Mouse (Mus musculus) midbrain, embryonic 14.5 days (tissue): ENCODE measurements around the gene E2f6. TPM values are rescaled to one million over a fixed set of nuclear protein-coding genes. Genes with fewer than 3 reads are reported as not detected.

Experiments used
- ATAC-seq: fragments of 200-750 bp; cut with Nextera tagmentation; 2 replicates; pipeline ENCODE4 v1.8.0; 2017; ENCODE audit warnings: moderate number of reproducible peaks, moderate library complexity; ENCODE audit not compliant: low FRiP score, low TSS enrichment
- DNase-seq: peaks from one replicate; pipeline ENCODE4 v3.0.0-alpha.2; 2015
- H3K27ac ChIP-seq: fragments of 300-500 bp; sonication (generic); replicated peaks from 2 replicates; pipeline ENCODE4 v1.5.1; 2014; ENCODE audit warnings: mild to moderate bottlenecking, low read depth, low read length, moderate library complexity
- H3K27me3 ChIP-seq: fragments of 300-500 bp; sonication (generic); 2 replicates; pipeline ENCODE4 v1.6.1; 2014; ENCODE audit warnings: low read length, control low read depth, mixed read lengths; ENCODE audit not compliant: control insufficient read depth, insufficient read depth
- H3K36me3 ChIP-seq: fragments of 300-500 bp; sonication (generic); 2 replicates; pipeline ENCODE4 v1.6.1; 2014; ENCODE audit warnings: low read length, control low read depth; ENCODE audit not compliant: control insufficient read depth, insufficient read depth
- H3K4me1 ChIP-seq: fragments of 300-500 bp; sonication (generic); 2 replicates; pipeline ENCODE4 v1.6.1; 2014; ENCODE audit warnings: mild to moderate bottlenecking, antibody characterized with exemption, low read length, control low read depth; ENCODE audit not compliant: control insufficient read depth, insufficient read depth
- H3K4me2 ChIP-seq: fragments of 300-500 bp; sonication (generic); 2 replicates; pipeline ENCODE4 v1.6.1; 2014; ENCODE audit warnings: mild to moderate bottlenecking, low read length, moderate library complexity
- H3K4me3 ChIP-seq: fragments of 300-500 bp; sonication (generic); replicated peaks from 2 replicates; pipeline ENCODE4 v1.5.1; 2014; ENCODE audit warnings: low read depth, low read length
- H3K9ac ChIP-seq: fragments of 300-500 bp; sonication (generic); replicated peaks from 2 replicates; pipeline ENCODE4 v1.6.1; 2014; ENCODE audit warnings: mild to moderate bottlenecking, low read length, moderate library complexity
- H3K9me3 ChIP-seq: fragments of 300-500 bp; sonication (generic); 2 replicates; pipeline ENCODE4 v1.6.1; 2016; ENCODE audit warnings: low read length, control low read depth, mixed read lengths; ENCODE audit not compliant: control insufficient read depth
- WGBS: fragments of 180-500 bp; shearing (Covaris S2); extraction: QIAGEN DNeasy Blood & Tissue Kit; methylation state at CpG from one replicate; pipeline ENCODE4 v1.1.7; 2014; 5-methylcytosine and 5-hydroxymethylcytosine counted together
- polyA plus RNA-seq: library from polyadenylated mRNA; unstranded; fragments of >200 nt; fragmentation: Nextera tagmentation; extraction: Ambion mirVana; gene quantifications from 2 replicates; pipeline ENCODE4 v1.2.1, GENCODE M21; 2014

The E2f6 gene
- polyA plus RNA-seq, 1 experiment from 2014 or later = 36.9 TPM

- Histone ChIP-seq H3K4me3 (no peak overlapping the region), H3K9me3 (no peaks in the 10 kb centered on the region), H3K4me2 (no peak overlapping the region), H3K4me1 (no peaks in the 10 kb centered on the region), H3K36me3 (no peaks in the 10 kb centered on the region), H3K9ac (no peak overlapping the region), H3K27ac (no peak overlapping the region), H3K27me3 (no peaks in the 10 kb centered on the region)
- WGBS = 80% methylated on average over 3 of the region's 3 CpGs
- ATAC-seq (no peak), DNase-seq (no peak)
These were observed 35.4 kb upstream of the E2f6 start for GRCm38 (mm10) chr12:16775351-16775750.

DNA sequence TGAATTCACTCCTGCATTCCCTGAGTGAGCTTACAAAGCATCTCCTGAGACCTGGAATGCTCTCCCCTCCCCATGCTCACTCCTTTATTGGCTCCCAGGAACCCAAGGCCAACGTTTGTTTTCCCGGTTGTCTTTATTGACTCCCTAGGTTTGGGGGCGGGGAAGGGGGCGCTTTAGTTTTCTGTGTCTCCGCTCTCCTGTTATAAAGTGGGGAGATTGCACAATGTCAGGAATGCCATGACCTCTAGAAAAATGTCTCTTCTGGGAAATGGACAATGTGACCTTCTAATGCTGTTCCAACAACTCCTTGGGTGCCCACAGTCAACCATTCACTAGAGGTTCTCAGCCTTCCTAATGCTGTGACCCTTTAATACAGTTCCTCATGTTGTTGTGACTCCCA, 32.2 kb upstream of the E2f6 start:
- H3K9me3 ChIP-seq = no peaks in the 10 kb centered on the region
- H3K4me2 ChIP-seq = no peak overlapping the region
- no peaks in the 10 kb centered on the region for H3K36me3 ChIP-seq
- no peak overlapping the region for H3K4me3 ChIP-seq
- no peak overlapping the region for H3K9ac ChIP-seq
- no peak overlapping the region for H3K27ac ChIP-seq
- H3K27me3 ChIP-seq = no peaks in the 10 kb centered on the region
- ATAC-seq (no peak), DNase-seq (no peak)
- no peaks in the 10 kb centered on the region for H3K4me1 ChIP-seq
- 78% methylated on average over 5 of the region's 5 CpGs for WGBS

GRCm38 (mm10) chr12:16779165-16779564, 31.6 kb upstream of the E2f6 start:
- no peak for ATAC-seq
- H3K27me3 ChIP-seq = no peaks in the 10 kb centered on the region
- H3K9me3 ChIP-seq = no peaks in the 10 kb centered on the region
- H3K4me1 ChIP-seq = no peaks in the 10 kb centered on the region
- DNase-seq = no peak
- no peak overlapping the region for H3K27ac ChIP-seq
- no peak overlapping the region for H3K4me2 ChIP-seq
- no peak overlapping the region for H3K9ac ChIP-seq
- WGBS = 65% methylated on average over 2 of the region's 2 CpGs
- no peak overlapping the region for H3K4me3 ChIP-seq
- no peaks in the 10 kb centered on the region for H3K36me3 ChIP-seq

GRCm38 (mm10) chr12:16780320-16780719, 30.4 kb upstream of the E2f6 start:
- Histone ChIP-seq H3K27me3 (no peaks in the 10 kb centered on the region), H3K36me3 (no peaks in the 10 kb centered on the region), H3K27ac (no peak overlapping the region), H3K9me3 (no peaks in the 10 kb centered on the region), H3K4me1 (no peaks in the 10 kb centered on the region), H3K4me2 (no peak overlapping the region), H3K4me3 (no peak overlapping the region), H3K9ac (no peak overlapping the region)
- no peak for ATAC-seq
- DNase-seq = no peak
- 72% methylated on average over 3 of the region's 3 CpGs for WGBS

GRCm38 (mm10) chr12:16781034-16781746, 29.6 kb upstream of the E2f6 start:
- Histone ChIP-seq H3K36me3 (no peaks in the 10 kb centered on the region), H3K27ac (no peak overlapping the region), H3K9ac (no peak overlapping the region), H3K4me1 (no peaks in the 10 kb centered on the region), H3K4me2 (no peak overlapping the region), H3K4me3 (no peak overlapping the region), H3K9me3 (no peaks in the 10 kb centered on the region), H3K27me3 (no peaks in the 10 kb centered on the region)
- WGBS = 91% methylated on average over 14 of the region's 14 CpGs
- DNase-seq = no peak
- no peak for ATAC-seq

GRCm38 (mm10) chr12:16788600-16788999, 22.2 kb upstream of the E2f6 start:
- ATAC-seq = no peak
- H3K9ac ChIP-seq = no peak overlapping the region
- H3K4me1 ChIP-seq = 0 out of 2 replicates have a peak, but pooled peaks cover 8% of the 10 kb centered on the region
- no peak overlapping the region for H3K27ac ChIP-seq
- H3K36me3 ChIP-seq = no peaks in the 10 kb centered on the region
- H3K4me2 ChIP-seq = no peak overlapping the region
- H3K27me3 ChIP-seq = no peaks in the 10 kb centered on the region
- DNase-seq = no peak
- WGBS = 27% methylated on average over 2 of the region's 2 CpGs
- H3K9me3 ChIP-seq = no peaks in the 10 kb centered on the region
- no peak overlapping the region for H3K4me3 ChIP-seq

- no peaks in the 10 kb centered on the region for H3K27me3 ChIP-seq
- no peak overlapping the region for H3K4me3 ChIP-seq
- no peaks in the 10 kb centered on the region for H3K9me3 ChIP-seq
- no peak for ATAC-seq
- DNase-seq = no peak
- WGBS = 0% methylated on average over 1 of the region's 1 CpGs
- H3K36me3 ChIP-seq = no peaks in the 10 kb centered on the region
- H3K4me2 ChIP-seq = no peak overlapping the region
- no peak overlapping the region for H3K9ac ChIP-seq
- H3K4me1 ChIP-seq = 0 out of 2 replicates have a peak, but pooled peaks cover 8% of the 10 kb centered on the region
- H3K27ac ChIP-seq = no peak overlapping the region
These were observed 21.6 kb upstream of the E2f6 start for GRCm38 (mm10) chr12:16789199-16789598.

GRCm38 (mm10) chr12:16789756-16790155, 21.0 kb upstream of the E2f6 start:
- WGBS = 8% methylated on average over 4 of the region's 4 CpGs
- no peak for DNase-seq
- Histone ChIP-seq H3K27me3 (no peaks in the 10 kb centered on the region), H3K36me3 (no peaks in the 10 kb centered on the region), H3K27ac (no peak overlapping the region), H3K4me1 (0 out of 2 replicates have a peak, but pooled peaks cover 8% of the 10 kb centered on the region), H3K4me2 (no peak overlapping the region), H3K9ac (no peak overlapping the region), H3K9me3 (no peaks in the 10 kb centered on the region), H3K4me3 (no peak overlapping the region)
- no peak for ATAC-seq

DNA sequence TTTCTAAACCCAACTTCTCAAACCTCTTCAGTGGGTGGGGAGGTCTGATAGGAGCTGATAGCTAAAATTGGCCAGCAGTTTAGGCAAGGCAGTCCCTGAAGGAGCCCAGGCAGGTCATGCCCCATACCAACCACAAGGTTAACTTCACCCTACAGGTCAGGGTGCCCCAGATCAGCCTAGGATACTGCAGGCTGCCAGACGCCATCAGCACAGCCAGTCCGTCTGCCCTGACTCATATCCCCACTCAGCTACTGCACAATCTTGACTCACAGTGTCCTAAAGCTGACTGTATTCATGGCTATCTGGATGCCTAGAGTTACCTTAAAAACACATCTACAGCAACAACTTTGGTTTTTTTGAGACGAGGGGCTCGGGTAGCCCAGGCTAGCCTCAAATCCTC, 20.3 kb upstream of the E2f6 start:
- Histone ChIP-seq H3K4me2 (no peak overlapping the region), H3K27me3 (no peaks in the 10 kb centered on the region), H3K4me3 (no peak overlapping the region), H3K36me3 (no peaks in the 10 kb centered on the region), H3K4me1 (0 out of 2 replicates have a peak, but pooled peaks cover 8% of the 10 kb centered on the region), H3K9me3 (no peaks in the 10 kb centered on the region), H3K27ac (no peak overlapping the region), H3K9ac (no peak overlapping the region)
- no peak for DNase-seq
- 27% methylated on average over 4 of the region's 4 CpGs for WGBS
- ATAC-seq = no peak
